Mouse (Mus musculus): ENCODE data around the gene Nmt1.
A peak's percentile ranks its signal among the peaks of the same experiment; 100 is the strongest.

- TF ChIP-seq EP300 (IDR thresholded peaks at IDR 0.05; ENCODE audit: low read depth): no peak
- peak; percentile 45 for TF ChIP-seq CTCF (IDR thresholded peaks at IDR 0.05; ENCODE audit: low read depth)
Observed at GRCm38 (mm10) chr11:103080323-103081091, 52.5 kb downstream of the Nmt1 start.

Data from liver, embryonic 14.5 days (tissue).